Mouse (Mus musculus) urinary bladder, postnatal 10 days (tissue): ENCODE data around the gene S100a5.

Experiments used
- DNase-seq: peaks from one replicate; pipeline ENCODE4 v3.0.0; 2022; ENCODE audit warnings: low spot score

Gene S100a5

GRCm38 (mm10) chr3:90626266-90627021, 18.1 kb downstream of the S100a5 start:
- no peak for DNase-seq

DNA sequence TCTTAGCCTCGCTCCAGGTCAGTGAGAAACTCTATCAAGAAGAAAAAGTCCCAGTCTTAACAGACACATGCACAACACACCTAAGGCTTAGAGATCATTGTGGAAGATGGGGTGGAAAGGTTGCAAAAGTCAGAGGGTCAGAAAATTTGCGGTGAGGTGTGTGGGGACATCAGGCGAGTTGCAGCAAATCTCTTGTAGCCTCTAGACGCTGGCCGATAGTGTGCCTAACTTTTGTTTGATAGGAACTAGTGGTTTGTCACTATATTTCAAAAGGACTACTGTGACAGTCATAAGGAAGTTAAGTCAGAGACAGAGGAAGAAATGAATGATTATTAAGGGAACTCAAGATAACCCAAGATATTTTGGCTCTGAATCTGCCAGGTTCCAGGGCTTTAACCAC, 19.0 kb downstream of the S100a5 start:
- DNase-seq, result no peak

- no peak for DNase-seq
These were observed 19.5 kb downstream of the S100a5 start for GRCm38 (mm10) chr3:90627807-90628206.

DNA sequence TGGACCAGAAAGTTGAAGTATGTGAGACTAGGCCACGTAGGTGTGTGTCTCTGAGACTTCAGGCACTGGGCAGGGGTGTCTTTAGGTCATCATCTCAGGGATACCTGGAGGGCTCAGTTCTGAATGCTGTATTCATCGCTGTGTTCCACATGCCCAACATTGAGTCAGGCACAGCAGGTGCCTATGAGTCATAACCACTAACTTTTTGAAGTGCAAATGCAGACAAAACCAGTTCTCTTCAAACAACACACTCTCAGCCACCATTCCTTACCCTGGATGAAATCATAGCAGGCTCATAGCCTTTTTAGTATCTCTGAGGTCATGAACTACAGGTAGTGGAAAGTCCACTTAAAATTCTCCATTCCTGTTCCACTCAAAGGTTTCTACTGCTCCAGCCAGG, 21.0 kb downstream of the S100a5 start:
- DNase-seq, result no peak

DNA sequence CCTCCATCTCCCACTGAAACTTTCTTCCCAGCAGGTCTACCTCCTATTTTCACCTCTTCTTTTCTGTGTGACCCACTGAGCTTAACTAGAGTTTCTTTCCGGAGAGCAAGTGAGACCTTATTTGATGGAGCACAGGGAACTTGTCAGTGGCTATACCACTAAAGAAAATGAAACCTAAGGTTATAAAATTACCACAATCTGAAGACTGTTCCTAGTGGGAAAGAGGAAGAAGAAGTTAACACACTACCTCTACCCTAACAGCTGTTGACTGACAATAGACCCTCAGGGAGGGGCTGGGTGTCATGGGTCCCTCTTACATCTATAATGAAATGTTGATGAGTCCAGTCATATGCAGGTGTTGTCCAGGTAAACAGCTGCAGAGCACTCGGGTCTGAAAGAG, 23.7 kb downstream of the S100a5 start:
- DNase-seq, result no peak

GRCm38 (mm10) chr3:90638511-90639275, 30.4 kb downstream of the S100a5 start:
- DNase-seq, result no peak

DNA sequence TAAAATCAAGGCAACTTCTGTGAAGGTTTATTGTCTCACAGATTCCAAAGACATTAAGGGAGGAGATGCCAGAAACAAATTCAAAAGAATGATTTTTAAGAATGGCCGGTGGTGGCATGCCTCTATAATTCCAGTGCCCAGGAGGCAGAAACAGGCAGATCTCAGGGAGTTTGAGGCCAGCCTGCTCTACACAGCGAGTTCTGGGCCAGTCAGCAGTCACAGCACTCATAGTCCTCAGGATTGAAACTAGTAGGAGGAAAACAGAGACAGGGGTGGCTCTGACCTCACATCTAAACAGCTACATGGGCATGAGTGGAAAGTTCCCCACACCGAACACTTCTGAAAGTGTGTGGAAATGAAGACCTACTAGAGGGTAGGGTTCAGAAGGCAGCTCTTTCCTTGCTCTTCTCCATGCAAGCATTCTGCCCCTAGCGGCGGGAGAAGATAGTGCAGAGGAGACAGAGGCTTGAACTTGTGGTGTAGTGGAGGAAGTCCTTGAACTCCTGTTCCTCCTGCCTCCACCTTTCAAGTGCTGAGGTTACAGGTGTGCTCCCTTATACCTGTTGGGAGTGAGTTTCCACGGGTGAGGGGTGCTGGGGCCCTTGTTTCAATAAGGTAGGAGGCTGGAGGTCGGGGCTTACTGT, 31.3 kb downstream of the S100a5 start:
- DNase-seq, result no peak

DNA sequence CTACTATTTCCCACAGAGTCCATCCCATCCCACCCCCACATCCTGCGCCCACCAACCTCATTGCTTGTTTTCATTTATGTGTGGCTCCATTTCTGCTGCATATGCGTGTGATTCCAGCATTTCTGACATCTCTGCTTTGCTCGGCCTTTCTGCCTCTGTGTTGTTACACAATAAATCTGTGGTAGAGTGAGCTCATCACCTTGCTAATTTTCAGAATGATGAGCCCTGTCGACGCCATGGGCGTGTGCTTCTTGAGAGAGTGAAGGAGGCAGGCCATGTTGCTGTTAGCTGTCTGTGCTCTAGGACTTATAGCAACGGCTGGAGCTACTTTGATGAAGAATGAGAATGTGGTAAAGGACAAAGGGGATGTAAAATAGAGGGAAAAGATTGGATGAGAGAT, 32.7 kb downstream of the S100a5 start:
- no peak for DNase-seq

DNA sequence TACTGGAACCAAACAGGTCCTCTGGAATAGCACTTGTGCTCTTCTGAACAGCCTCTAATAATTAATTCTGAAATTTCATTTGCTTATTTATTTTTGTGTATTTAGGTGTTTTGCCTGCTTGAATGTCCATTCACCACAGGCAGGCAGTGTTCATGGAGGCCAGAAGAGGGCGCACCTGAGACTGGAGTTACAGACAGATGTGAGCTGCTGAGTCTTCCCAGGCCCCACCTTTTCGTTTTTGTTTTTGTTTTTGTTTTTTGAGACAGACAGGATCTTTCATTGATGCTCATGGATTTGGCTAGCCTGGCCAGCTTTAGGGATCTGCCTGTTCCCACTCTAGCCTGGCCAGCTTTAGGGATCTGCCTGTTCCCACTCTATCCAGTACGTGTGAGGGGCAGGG, 35.9 kb downstream of the S100a5 start:
- no peak for DNase-seq

- no peak for DNase-seq
These were observed 39.0 kb downstream of the S100a5 start for GRCm38 (mm10) chr3:90647291-90647690.

DNA sequence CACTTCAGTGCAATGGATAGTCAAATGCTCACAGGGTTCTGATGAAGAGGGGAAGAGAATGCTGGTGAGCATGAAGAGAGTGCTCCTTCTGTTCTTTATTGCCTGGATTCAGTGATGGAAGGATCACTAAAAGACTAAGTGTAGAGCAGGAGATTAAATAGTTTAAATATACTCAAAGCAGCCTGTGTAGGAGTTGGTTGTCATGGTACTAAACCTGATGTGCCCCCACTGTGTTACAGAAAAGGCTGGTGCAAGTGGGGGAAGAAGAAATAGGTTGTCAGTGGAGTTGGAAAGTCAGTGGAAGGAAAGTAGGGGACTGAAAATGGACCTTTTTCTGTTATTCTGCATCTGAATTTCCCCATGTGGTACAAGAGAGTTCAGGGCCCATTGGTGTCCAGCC, 40.7 kb downstream of the S100a5 start:
- DNase-seq, result no peak

DNA sequence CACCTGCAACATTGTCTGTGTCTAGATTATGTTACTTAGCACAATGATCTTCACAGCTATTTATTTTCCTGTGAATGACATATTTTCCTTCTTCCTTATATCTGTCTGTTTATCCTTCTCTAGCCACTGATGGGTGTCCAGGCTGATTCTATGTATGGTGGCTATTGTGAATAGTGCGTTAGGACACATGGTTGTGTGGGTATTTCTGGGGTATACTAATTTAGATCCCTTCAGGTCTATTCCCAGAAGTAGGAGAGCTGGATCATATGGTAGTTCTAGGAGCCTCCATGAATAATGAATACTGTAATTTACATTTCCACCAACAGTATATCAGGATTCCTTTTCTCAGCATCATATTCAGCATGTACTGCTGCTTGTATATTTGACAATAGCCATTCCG, 41.5 kb downstream of the S100a5 start:
- no peak for DNase-seq

DNA sequence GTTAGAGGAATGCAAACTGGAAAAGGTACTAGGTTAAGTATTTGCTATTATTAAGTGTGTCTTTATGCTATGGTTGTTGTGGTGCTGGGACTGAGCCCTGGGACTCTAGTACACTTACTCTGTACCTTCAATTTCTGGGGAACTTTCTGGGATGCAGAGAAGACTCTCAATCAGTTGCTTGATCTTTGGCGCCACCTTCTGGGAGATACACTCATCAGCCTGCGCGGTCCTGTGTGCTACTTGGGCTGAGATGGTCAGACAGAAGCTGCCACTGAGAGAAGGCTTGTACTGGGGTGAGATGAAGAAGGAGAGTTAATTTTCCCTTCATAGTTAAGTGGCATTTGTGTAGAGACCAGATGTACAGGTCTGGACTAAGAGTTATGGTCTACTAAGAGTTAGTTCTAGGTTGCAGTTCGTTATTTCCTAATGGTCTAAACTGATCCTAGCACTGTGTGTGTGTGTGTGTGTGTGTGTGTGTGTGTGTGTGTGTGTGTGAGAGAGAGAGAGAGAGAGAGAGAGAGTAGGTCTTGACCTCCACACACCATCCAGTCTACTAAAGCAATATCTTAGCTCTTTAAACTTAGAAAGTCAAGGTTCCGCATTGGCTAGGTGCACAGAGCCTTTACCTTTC, 44.7 kb downstream of the S100a5 start:
- peak; percentile 35 for DNase-seq

DNA sequence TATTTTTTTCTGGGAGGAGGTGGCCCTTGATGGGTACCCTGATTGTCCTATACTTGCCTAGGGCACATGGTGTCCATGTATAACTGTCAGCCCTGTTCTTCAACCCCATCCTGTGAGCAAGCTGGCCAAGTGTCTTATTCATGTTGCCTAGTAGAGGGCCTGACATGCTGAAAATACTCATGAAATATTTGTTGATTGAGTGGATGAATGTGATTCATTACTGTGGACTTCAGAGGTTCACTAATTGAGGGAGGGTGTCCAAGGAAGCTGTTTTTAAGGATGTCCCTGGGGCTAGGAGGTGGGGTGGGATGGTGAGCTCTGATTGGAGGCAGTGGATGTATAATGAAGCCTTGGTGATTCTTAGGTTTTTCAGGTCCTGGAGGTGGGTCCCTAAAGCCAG, 45.4 kb downstream of the S100a5 start, which contains the start of gene S100a7a:
Gene S100a7a, plus strand, starts transcription at position 301 of the 400 bp plus-strand sequence.
- no peak for DNase-seq

GRCm38 (mm10) chr3:90657405-90657804, 49.1 kb downstream of the S100a5 start:
- no peak for DNase-seq

GRCm38 (mm10) chr3:90659364-90660044, 51.2 kb downstream of the S100a5 start:
- no peak for DNase-seq
